Mouse (Mus musculus) CH12.LX (cell line): ENCODE measurements at regions not wholly inside any gene's neighbourhood (a gene's known extent, or its start where the extent isn't known, plus 50 kb on each side); places are given as distances from the start of the nearest gene placed in this dataset.
A peak's percentile ranks its signal among the peaks of the same experiment; 100 is the strongest.

ENCODE experiments used
- DNase-seq: peaks from one replicate; pipeline ENCODE4 v3.0.0-alpha.2; 2013; ENCODE audit errors: extremely low read depth
- H3K27ac ChIP-seq: 2 replicates; pipeline ENCODE4 v1.5.1; 2012; ENCODE audit warnings: low read depth, mild to moderate bottlenecking, control low read depth, moderate library complexity; ENCODE audit not compliant: insufficient read depth
- H3K27me3 ChIP-seq: replicated peaks from 2 replicates; pipeline ENCODE3; 2012; ENCODE audit warnings: inconsistent platforms
- H3K36me3 ChIP-seq, 2 experiments: replicated peaks in 1 of 2; 2 replicates each; pipeline versions ENCODE3 to v1.6.1; 2012; ENCODE audit warnings: inconsistent platforms in 1 of 2, low read length in 1 of 2, mild to moderate bottlenecking in 1 of 2, mixed read lengths in 1 of 2, moderate library complexity in 1 of 2; ENCODE audit not compliant: control insufficient read depth in 1 of 2, insufficient read depth in 1 of 2
- H3K4me1 ChIP-seq, 2 experiments: 2 replicates each; pipeline ENCODE4 v1.6.1; 2012; ENCODE audit warnings: inconsistent platforms in 1 of 2, moderate library complexity in 1 of 2; ENCODE audit not compliant: insufficient read depth in 2 of 2, control insufficient read depth in 1 of 2
- H3K4me2 ChIP-seq: 2 replicates; pipeline ENCODE4 v1.6.1; 2012; ENCODE audit warnings: low read depth, mild to moderate bottlenecking, control low read depth; ENCODE audit not compliant: poor library complexity, insufficient read depth, severe bottlenecking
- H3K4me3 ChIP-seq, 3 experiments: fragments of 150-350 bp in 1 of 3; sonication (generic) in 1 of 3; replicated peaks in 1 of 3; 2 replicates each; pipeline versions ENCODE3 to v1.5.1; 2011 to 2012; ENCODE audit warnings: low read depth in 2 of 3, low read length in 2 of 3, mild to moderate bottlenecking in 2 of 3, moderate library complexity in 2 of 3, control low read depth in 1 of 3, improper control_type of control experiment in 1 of 3, inconsistent platforms in 1 of 3, mixed read lengths in 1 of 3; ENCODE audit not compliant: poor library complexity in 1 of 3
- H3K79me2 ChIP-seq: replicated peaks from 2 replicates; pipeline ENCODE4 v1.6.1; 2012; ENCODE audit warnings: mild to moderate bottlenecking, moderate library complexity; ENCODE audit not compliant: control insufficient read depth, poor library complexity, insufficient read depth, severe bottlenecking; ENCODE audit errors: extremely low read depth
- H3K9ac ChIP-seq: 2 replicates; pipeline ENCODE4 v1.6.1; 2012; ENCODE audit warnings: low read depth, mild to moderate bottlenecking, control low read depth, moderate library complexity; ENCODE audit not compliant: insufficient read depth
- H3K9me3 ChIP-seq: replicated peaks from 2 replicates; pipeline ENCODE3; 2012; ENCODE audit warnings: low read length, inconsistent platforms, mixed read lengths
- CHD2 ChIP-seq: IDR thresholded peaks from 2 replicates; pipeline ENCODE4 v1.6.1; 2011; ENCODE audit warnings: low read length, improper control_type of control experiment
- CTCF ChIP-seq, 2 experiments: IDR thresholded peaks in 1 of 2; conservative IDR thresholded peaks in 1 of 2; 2 replicates each; pipeline ENCODE4 v1.5.1; 2011 to 2012; ENCODE audit warnings: low read depth in 2 of 2, low read length in 2 of 2, improper control_type of control experiment in 1 of 2, inconsistent platforms in 1 of 2, mild to moderate bottlenecking in 1 of 2, moderate library complexity in 1 of 2
- E2F4 ChIP-seq: IDR thresholded peaks from 2 replicates; pipeline ENCODE4 v1.6.1; 2011; ENCODE audit warnings: low read depth, low read length, improper control_type of control experiment; ENCODE audit not compliant: insufficient replicate concordance
- ELF1 ChIP-seq: IDR thresholded peaks from 2 replicates; pipeline ENCODE4 v1.6.1; 2014; ENCODE audit warnings: low read depth, mild to moderate bottlenecking, inconsistent platforms, low read length, improper control_type of control experiment
- ETS1 ChIP-seq: conservative IDR thresholded peaks from 2 replicates; pipeline ENCODE4 v1.6.1; 2012; ENCODE audit warnings: low read depth, mild to moderate bottlenecking, inconsistent platforms, low read length, improper control_type of control experiment, moderate library complexity
- GABPA ChIP-seq: IDR thresholded peaks from 2 replicates; pipeline ENCODE4 v1.6.1; 2012; ENCODE audit warnings: low read depth, low read length, improper control_type of control experiment, inconsistent platforms; ENCODE audit not compliant: insufficient replicate concordance
- IRF4 ChIP-seq: IDR thresholded peaks from 2 replicates; pipeline ENCODE4 v1.6.1; 2014; ENCODE audit warnings: low read depth, mild to moderate bottlenecking, inconsistent platforms, low read length, improper control_type of control experiment
- JUND ChIP-seq: conservative IDR thresholded peaks from 2 replicates; pipeline ENCODE4 v1.6.1; 2011; ENCODE audit warnings: low read depth, low read length, improper control_type of control experiment
- MAFK ChIP-seq: IDR thresholded peaks from 2 replicates; pipeline ENCODE4 v1.6.1; 2011; ENCODE audit warnings: low read length, improper control_type of control experiment; ENCODE audit not compliant: insufficient replicate concordance
- MAX ChIP-seq: IDR thresholded peaks from 2 replicates; pipeline ENCODE4 v1.6.1; 2011; ENCODE audit warnings: low read length, improper control_type of control experiment
- MAZ ChIP-seq: IDR thresholded peaks from 2 replicates; pipeline ENCODE4 v1.6.1; 2012; ENCODE audit warnings: low read depth, mild to moderate bottlenecking, inconsistent platforms, low read length, improper control_type of control experiment, moderate library complexity
- MEF2A ChIP-seq: IDR thresholded peaks from 2 replicates; pipeline ENCODE4 v1.6.1; 2014; ENCODE audit warnings: low read depth, mild to moderate bottlenecking, inconsistent platforms, low read length, improper control_type of control experiment, borderline replicate concordance
- MXI1 ChIP-seq: IDR thresholded peaks from 2 replicates; pipeline ENCODE4 v1.6.1; 2011; ENCODE audit warnings: mild to moderate bottlenecking, low read depth, low read length, improper control_type of control experiment
- NELFE ChIP-seq: IDR thresholded peaks from 2 replicates; pipeline ENCODE4 v1.6.1; 2011; ENCODE audit warnings: low read depth, low read length, improper control_type of control experiment
- NRF1 ChIP-seq: IDR thresholded peaks from 2 replicates; pipeline ENCODE4 v1.6.1; 2014; ENCODE audit warnings: low read depth, mild to moderate bottlenecking, inconsistent platforms, low read length, improper control_type of control experiment, moderate library complexity
- PAX5 ChIP-seq: IDR thresholded peaks from 2 replicates; pipeline ENCODE4 v1.6.1; 2012; ENCODE audit warnings: low read length, inconsistent platforms, mixed read lengths
- POLR2AphosphoS2 ChIP-seq: IDR thresholded peaks from 2 replicates; pipeline ENCODE4 v1.6.1; 2011; ENCODE audit warnings: low read depth, low read length, improper control_type of control experiment
- RAD21 ChIP-seq: IDR thresholded peaks from 2 replicates; pipeline ENCODE4 v1.6.1; 2011; ENCODE audit warnings: low read depth, mild to moderate bottlenecking, low read length, improper control_type of control experiment, moderate library complexity
- RCOR1 ChIP-seq: conservative IDR thresholded peaks from 2 replicates; pipeline ENCODE4 v1.6.1; 2012; ENCODE audit warnings: low read depth, mild to moderate bottlenecking, inconsistent platforms, low read length, improper control_type of control experiment
- SIN3A ChIP-seq: IDR thresholded peaks from 2 replicates; pipeline ENCODE4 v1.6.1; 2012; ENCODE audit warnings: low read length, improper control_type of control experiment, inconsistent platforms
- SMC3 ChIP-seq: IDR thresholded peaks from 2 replicates; pipeline ENCODE4 v1.6.1; 2011; ENCODE audit warnings: low read depth, low read length, improper control_type of control experiment
- TBP ChIP-seq: conservative IDR thresholded peaks from 2 replicates; pipeline ENCODE4 v1.6.1; 2011; ENCODE audit warnings: low read depth, low read length, improper control_type of control experiment
- TCF12 ChIP-seq: IDR thresholded peaks from 2 replicates; pipeline ENCODE4 v1.6.1; 2014; ENCODE audit warnings: low read depth, mild to moderate bottlenecking, inconsistent platforms, low read length, improper control_type of control experiment
- UBTF ChIP-seq: IDR thresholded peaks from 2 replicates; pipeline ENCODE4 v1.6.1; 2012; ENCODE audit warnings: low read depth, mild to moderate bottlenecking, inconsistent platforms, low read length, improper control_type of control experiment, moderate library complexity
- USF1 ChIP-seq: IDR thresholded peaks from 2 replicates; pipeline ENCODE4 v1.6.1; 2014; ENCODE audit warnings: low read depth, mild to moderate bottlenecking, inconsistent platforms, low read length, improper control_type of control experiment
- USF2 ChIP-seq: conservative IDR thresholded peaks from 2 replicates; pipeline ENCODE4 v1.6.1; 2011; ENCODE audit warnings: low read depth, low read length, improper control_type of control experiment
- ZC3H11A ChIP-seq: IDR thresholded peaks from 2 replicates; pipeline ENCODE4 v1.6.1; 2012; ENCODE audit warnings: low read depth, mild to moderate bottlenecking, inconsistent platforms, low read length, improper control_type of control experiment
- ZKSCAN1 ChIP-seq: IDR thresholded peaks from 2 replicates; pipeline ENCODE4 v1.6.1; 2012; ENCODE audit warnings: low read depth, inconsistent platforms, low read length, improper control_type of control experiment, borderline replicate concordance
- ZMIZ1 ChIP-seq: IDR thresholded peaks from 2 replicates; pipeline ENCODE4 v1.6.1; 2012; ENCODE audit warnings: low read depth, mild to moderate bottlenecking, inconsistent platforms, low read length, improper control_type of control experiment
- dilution Hi-C: fragments of 300-500 bp; cut with MboI; formaldehyde crosslinking; loops from 2 replicates; pipeline ENCODE4 v1.14.3; 2020; ENCODE audit warnings: low sequenced_read_pairs; ENCODE audit not compliant: extremely low pct_unique_long_range_greater_than_20kb, extremely low pct_ligation_motif_present
- in situ Hi-C: fragments of 300-500 bp; cut with MboI; formaldehyde crosslinking; loops from 3 replicates; pipeline ENCODE4 v1.14.3; 2019; ENCODE audit warnings: low sequenced_read_pairs, low pct_ligation_motif_present, low pct_unique_long_range_greater_than_20kb, mixed read lengths

GRCm38 (mm10) chr6:127359391-127359874 lies 87.2 kb upstream of the Parp11 start (continued):
- TF ChIP-seq E2F4 (no peak), ELF1 (no peak), TBP (no peak), POLR2AphosphoS2 (no peak), JUND (no peak), CTCF (conservative IDR thresholded peaks at IDR 0.05 in 1 of 2, IDR thresholded peaks at IDR 0.05 in 1 of 2; ENCODE audit: low read depth in 2 of 2, low read length in 2 of 2) (peak; percentile 87 to 96)

- dilution Hi-C loops: no loop called here
- no peak overlapping the region for H3K4me3 ChIP-seq
- in situ Hi-C loops: loop anchor here (5.0 kb wide), 1 partner anchor 215 kb away; no protein-coding TSS in a partner anchor
Measured at GRCm38 (mm10) chr6:127362166-127362565, 84.5 kb upstream of the Parp11 start.

GRCm38 (mm10) chr6:127362966-127363752 lies 83.5 kb upstream of the Parp11 start:
- peaks cover 4% of the 10 kb centered on the region for H3K27me3 ChIP-seq
- H3K4me1 ChIP-seq: peaks cover 12 to 20% of the 10 kb centered on the region in 2 experiments
- dilution Hi-C loops: no loop called here
- H3K4me3 ChIP-seq: no peak overlapping the region
- in situ Hi-C loops: loop anchor here (5.0 kb wide), 1 partner anchor 216 kb away; no protein-coding TSS in a partner anchor
- no peaks in the 10 kb centered on the region for H3K79me2 ChIP-seq
- no peaks in the 10 kb centered on the region for H3K9me3 ChIP-seq
- H3K4me2 ChIP-seq: no peak overlapping the region
- no peak overlapping the region for H3K9ac ChIP-seq
- no peaks in the 10 kb centered on the region for H3K36me3 ChIP-seq
- H3K27ac ChIP-seq: no peak overlapping the region
- DNase-seq: no peak
- TF ChIP-seq TCF12 (no peak), ZC3H11A (no peak), SIN3A (no peak), SMC3 (no peak), NELFE (no peak), USF1 (no peak), CHD2 (no peak), POLR2AphosphoS2 (no peak), IRF4 (no peak), MAFK (no peak), NRF1 (no peak), MAX (no peak), PAX5 (no peak), RCOR1 (no peak), MXI1 (no peak), RAD21 (no peak), ZMIZ1 (no peak), ELF1 (no peak)

More at GRCm38 (mm10) chr6:127362166-127362565, 84.5 kb upstream of the Parp11 start:
- no peaks in the 10 kb centered on the region for H3K79me2 ChIP-seq
- no peaks in the 10 kb centered on the region for H3K9me3 ChIP-seq
- H3K4me2 ChIP-seq: no peak overlapping the region
- H3K27ac ChIP-seq: no peak overlapping the region
- no peak overlapping the region for H3K9ac ChIP-seq
- H3K4me1 ChIP-seq: peaks cover 12 to 20% of the 10 kb centered on the region in 2 experiments
- no peaks in the 10 kb centered on the region for H3K36me3 ChIP-seq
- H3K27me3 ChIP-seq: peaks cover 4% of the 10 kb centered on the region
- TF ChIP-seq TCF12 (no peak), USF1 (no peak), MEF2A (no peak), CHD2 (no peak), ZC3H11A (no peak), PAX5 (no peak), SIN3A (no peak), ETS1 (no peak), POLR2AphosphoS2 (no peak), ELF1 (no peak), MAZ (no peak), USF2 (no peak), UBTF (no peak), CTCF (conservative IDR thresholded peaks at IDR 0.05 in 1 of 2, IDR thresholded peaks at IDR 0.05 in 1 of 2; ENCODE audit: low read depth in 2 of 2, low read length in 2 of 2) (no peak), E2F4 (no peak), ZKSCAN1 (no peak), ZMIZ1 (no peak), MAX (no peak), SMC3 (no peak), GABPA (no peak)
- no peak for DNase-seq
